Mouse (Mus musculus) liver, postnatal 0 days (tissue): ENCODE data around the gene Socs3.

Experiments
- CTCF ChIP-seq: sonication (generic); IDR thresholded peaks from 2 replicates; pipeline ENCODE4 v1.5.1; 2016; ENCODE audit warnings: antibody characterized with exemption, low read depth
- EP300 ChIP-seq: IDR thresholded peaks from 2 replicates; pipeline ENCODE4 v1.6.1; 2016; ENCODE audit warnings: antibody characterized with exemption, low read depth, mild to moderate bottlenecking

GRCm38 (mm10) chr11:118004217-118004616 lies 34.4 kb upstream of the Socs3 start:
- TF ChIP-seq EP300 (no peak), CTCF (no peak)
